Mouse (Mus musculus) heart, adult 2 months (tissue): Measurements from ENCODE around the gene Uap1. TPM values are rescaled to one million over a fixed set of nuclear protein-coding genes. Genes with fewer than 3 reads are reported as not detected.

ENCODE experiments used
- DNase-seq, 2 experiments: peaks; one replicate each; pipeline ENCODE4 v3.0.0; 2021
- H3K27ac ChIP-seq: fragments of 200-600 bp; 2 replicates; pipeline ENCODE4 v1.8.1; 2022
- H3K27me3 ChIP-seq: fragments of 200-500 bp; 2 replicates; pipeline ENCODE4 v1.6.1; 2012; ENCODE audit warnings: mild to moderate bottlenecking, low read length, inconsistent platforms, mixed read lengths; ENCODE audit not compliant: control insufficient read depth, insufficient read depth
- H3K36me3 ChIP-seq: fragments of 200-500 bp; 2 replicates; pipeline ENCODE4 v1.6.1; 2012; ENCODE audit warnings: low read length, inconsistent platforms; ENCODE audit not compliant: control insufficient read depth, insufficient read depth
- H3K4me1 ChIP-seq: fragments of 200-500 bp; 2 replicates; pipeline ENCODE4 v1.6.1; 2011; ENCODE audit warnings: low read length; ENCODE audit not compliant: control insufficient read depth, insufficient read depth
- H3K4me3 ChIP-seq: fragments of 200-600 bp; 2 replicates; pipeline ENCODE4 v1.8.1; 2022
- H3K79me2 ChIP-seq: fragments of 200-500 bp; replicated peaks from 2 replicates; pipeline ENCODE4 v1.6.1; 2012; ENCODE audit warnings: mild to moderate bottlenecking, inconsistent platforms, low read length, moderate library complexity, mixed read lengths; ENCODE audit not compliant: control insufficient read depth, insufficient read depth
- H3K9ac ChIP-seq: fragments of 200-500 bp; 2 replicates; pipeline ENCODE4 v1.6.1; 2012; ENCODE audit warnings: low read depth, mild to moderate bottlenecking, control low read depth, inconsistent platforms, low read length, mixed read lengths
- CTCF ChIP-seq: fragments of 200-600 bp; IDR thresholded peaks from 2 replicates; pipeline ENCODE4 v1.8.1; 2022; ENCODE audit warnings: antibody characterized with exemption, mild to moderate bottlenecking, moderate library complexity
- EP300 ChIP-seq: fragments of 200-500 bp; IDR thresholded peaks from 2 replicates; pipeline ENCODE4 v1.6.1; 2011; ENCODE audit warnings: low read depth, low read length, control low read depth; ENCODE audit not compliant: insufficient read depth
- POLR2A ChIP-seq: fragments of 200-500 bp; IDR thresholded peaks from 2 replicates; pipeline ENCODE4 v1.6.1; 2011; ENCODE audit warnings: mild to moderate bottlenecking, low read depth, low read length, control low read depth; ENCODE audit not compliant: insufficient read depth
- WGBS: fragments of 180-500 bp; shearing (Covaris S2); methylation state at CpG from one replicate; pipeline ENCODE4 v1.1.7; 2018; 5-methylcytosine and 5-hydroxymethylcytosine counted together
- intact Hi-C: fragments of 180-260 bp; cut with DNase I; formaldehyde crosslinking; loops from one replicate; pipeline ENCODE4 v1.15.1; 2025
- polyA plus RNA-seq: library from polyadenylated mRNA; depleted of rRNA; stranded (reverse); fragments of >200 nt; gene quantifications from 2 replicates; pipeline ENCODE4 v1.2.3, GENCODE M21; 2012
- total RNA-seq, 2 experiments: library from RNA; stranded (reverse); gene quantifications; 2 replicates each; pipeline ENCODE4 v1.2.3; 2021

Uap1 gene
- total and polyA plus RNA-seq, 3 experiments, result 21.6 to 55.2 (median 51.6) TPM

DNA sequence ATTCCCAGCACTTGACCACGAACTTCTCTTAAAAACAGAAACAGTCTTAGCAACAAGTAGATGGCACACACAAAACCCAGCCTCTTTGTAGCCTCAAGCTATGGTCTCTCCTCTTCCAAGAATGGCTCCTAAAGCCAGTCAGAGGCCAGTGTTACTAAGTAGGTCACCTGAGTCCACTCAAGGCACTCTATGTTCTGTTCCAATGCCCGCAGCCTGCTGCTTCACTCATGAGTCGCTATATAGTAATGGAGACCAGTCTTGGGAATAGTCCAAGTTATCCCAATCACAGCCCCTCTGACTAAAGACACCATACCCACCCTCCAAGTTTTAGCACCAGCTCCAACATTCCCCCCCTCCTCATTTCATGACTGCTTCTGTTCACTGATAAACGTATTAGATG lies 29.2 kb downstream of the Uap1 start:
- no peaks in the 10 kb centered on the region for H3K27me3 ChIP-seq
- H3K27ac ChIP-seq, result no peak overlapping the region
- 85% methylated on average over 4 of the region's 4 CpGs for WGBS
- TF ChIP-seq EP300, result no peak
- no peak for TF ChIP-seq POLR2A
- TF ChIP-seq CTCF, result no peak
- no peak overlapping the region for H3K4me3 ChIP-seq
- no peaks in the 10 kb centered on the region for H3K79me2 ChIP-seq
- H3K9ac ChIP-seq, result no peak overlapping the region
- intact Hi-C loops, result no loop called here
- H3K4me1 ChIP-seq, result no peaks in the 10 kb centered on the region
- DNase-seq, result no peak
- H3K36me3 ChIP-seq, result peaks cover 4% of the 10 kb centered on the region

DNA sequence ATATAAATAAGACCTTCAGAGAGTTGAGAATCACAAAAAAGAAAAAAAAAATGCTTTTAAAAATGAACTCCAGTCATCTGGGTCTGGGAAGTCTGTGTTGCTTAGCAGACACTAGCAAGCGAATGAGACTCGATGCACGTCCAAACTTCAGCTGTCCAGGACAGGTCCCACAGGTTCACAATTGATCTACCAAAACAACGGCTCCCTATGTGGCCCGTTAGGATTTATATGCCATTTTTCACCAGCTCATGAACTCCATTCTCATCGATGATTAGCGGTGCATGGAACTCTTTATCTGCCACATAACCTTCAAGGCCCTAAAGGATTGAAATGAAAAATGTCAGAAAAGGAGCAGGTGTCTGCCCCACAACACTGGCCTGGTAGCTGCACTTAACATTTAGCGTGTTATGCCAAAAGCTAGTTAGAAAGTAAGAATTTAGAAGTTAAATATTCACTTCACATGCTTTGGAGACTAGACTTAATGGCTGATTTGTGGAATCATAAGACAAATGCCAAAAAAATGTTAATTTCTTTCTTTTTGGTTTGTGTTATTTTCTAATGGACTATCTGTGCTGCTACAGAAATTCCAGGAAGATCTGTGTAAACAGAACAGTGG lies 32.4 kb downstream of the Uap1 start:
- peaks cover 4% of the 10 kb centered on the region for H3K36me3 ChIP-seq
- TF ChIP-seq CTCF (no peak), EP300 (no peak), POLR2A (no peak)
- H3K4me1 ChIP-seq, result no peaks in the 10 kb centered on the region
- no peak overlapping the region for H3K4me3 ChIP-seq
- H3K27ac ChIP-seq, result no peak overlapping the region
- H3K27me3 ChIP-seq, result no peaks in the 10 kb centered on the region
- no peak overlapping the region for H3K9ac ChIP-seq
- H3K79me2 ChIP-seq, result no peaks in the 10 kb centered on the region
- 94% methylated on average over 8 of the region's 8 CpGs for WGBS
- no peak for DNase-seq
- intact Hi-C loops, result no loop called here

DNA sequence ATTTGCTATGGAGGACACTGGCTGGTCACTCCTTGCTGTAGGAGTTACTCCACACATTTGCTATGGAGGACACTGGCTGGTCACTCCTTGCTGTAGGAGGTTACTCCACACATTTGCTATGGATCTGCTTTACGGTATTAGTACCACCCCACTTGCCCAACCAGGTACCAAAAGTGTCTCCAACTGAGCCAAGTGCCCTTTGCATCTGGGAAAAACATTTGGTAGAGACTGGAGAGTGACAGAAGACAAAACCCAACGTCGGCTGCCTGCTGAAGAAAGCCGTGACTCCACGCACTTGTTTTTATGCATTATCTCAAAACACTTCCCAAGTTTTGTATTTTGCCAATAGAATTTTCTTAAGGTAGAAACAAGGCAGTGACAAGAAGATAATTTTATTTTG lies 33.1 kb downstream of the Uap1 start:
- intact Hi-C loops, result no loop called here
- H3K4me3 ChIP-seq, result no peak overlapping the region
- H3K9ac ChIP-seq, result no peak overlapping the region
- no peaks in the 10 kb centered on the region; the same call in 1 of the 2 replicates for H3K4me1 ChIP-seq
- no peaks in the 10 kb centered on the region for H3K79me2 ChIP-seq
- 95% methylated on average over 5 of the region's 5 CpGs for WGBS
- H3K36me3 ChIP-seq, result peaks cover 4% of the 10 kb centered on the region
- H3K27me3 ChIP-seq, result no peaks in the 10 kb centered on the region
- DNase-seq, result no peak
- TF ChIP-seq CTCF (no peak), POLR2A (no peak), EP300 (no peak)
- H3K27ac ChIP-seq, result no peak overlapping the region

DNA sequence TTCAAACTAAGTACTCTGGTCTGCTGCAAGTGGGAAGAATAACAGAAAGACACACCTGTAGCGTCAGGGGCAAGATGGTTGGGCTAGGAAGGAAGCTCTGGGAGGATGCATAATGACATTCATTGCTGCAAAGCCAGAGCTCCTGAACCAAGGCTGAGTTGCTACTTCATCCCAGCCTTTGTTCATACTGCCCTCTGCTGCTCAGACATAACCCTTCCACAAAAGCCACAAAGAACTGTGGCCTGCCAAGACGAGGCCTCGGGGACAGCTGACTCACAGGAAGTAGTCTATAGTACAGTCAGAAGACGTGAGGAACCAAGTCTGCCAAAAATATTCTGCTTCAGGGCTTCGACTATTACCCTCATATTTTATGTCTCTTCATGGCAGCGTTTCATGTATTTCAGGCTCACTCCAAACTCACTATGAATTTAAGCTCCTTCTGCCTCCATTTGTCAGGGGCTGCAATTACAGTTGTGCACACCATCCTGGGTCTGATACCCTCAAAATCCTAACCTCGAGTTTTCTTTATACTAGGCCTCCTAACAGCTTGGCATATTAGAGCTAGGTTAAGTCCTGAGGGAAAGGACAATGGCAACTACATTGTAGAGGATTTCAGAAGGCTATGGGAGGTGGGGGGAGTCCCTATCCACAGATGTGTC lies 38.3 kb downstream of the Uap1 start:
- no peak overlapping the region for H3K4me3 ChIP-seq
- no peaks in the 10 kb centered on the region; the same call in 1 of the 2 replicates for H3K4me1 ChIP-seq
- H3K9ac ChIP-seq, result no peak overlapping the region
- intact Hi-C loops, result loop anchor here (2.0 to 10.0 kb wide), 4 partner anchors 169 to 602 kb away; partner anchors contain the start of genes Hsd17b7 and Nuf2
- WGBS, result 10% methylated on average over 7 of the region's 7 CpGs
- H3K79me2 ChIP-seq, result no peaks in the 10 kb centered on the region
- H3K27me3 ChIP-seq, result no peaks in the 10 kb centered on the region
- no peaks in the 10 kb centered on the region for H3K36me3 ChIP-seq
- peak; percentile 57 to 78 for DNase-seq
- TF ChIP-seq EP300, result peak; percentile 86; the same call in 1 of the 2 replicates
- TF ChIP-seq POLR2A, result no peak
- peak; percentile 88 for TF ChIP-seq CTCF
- no peak overlapping the region for H3K27ac ChIP-seq

DNA sequence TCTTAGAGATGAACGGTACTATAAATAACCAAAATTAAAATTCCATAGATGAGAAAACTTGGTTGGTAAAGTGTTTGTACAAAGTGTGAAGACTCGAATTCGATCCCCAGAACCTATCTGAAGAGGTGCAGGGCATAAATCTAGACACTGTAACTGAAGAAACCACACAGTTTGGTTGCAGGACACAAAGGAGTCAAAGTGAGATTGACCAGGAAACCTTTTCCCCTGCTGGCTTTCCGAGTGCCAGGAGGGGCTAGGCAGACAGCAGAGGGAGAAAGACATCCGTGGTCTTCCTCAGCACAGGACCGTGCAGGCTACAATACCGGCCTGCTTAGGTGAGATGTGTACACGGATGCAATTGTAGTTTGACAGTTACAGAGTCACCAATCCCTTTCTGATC lies 40.5 kb downstream of the Uap1 start:
- intact Hi-C loops, result loop anchor here (10.0 kb wide), 1 partner anchor 599 kb away; the partner anchor contains the start of gene Nuf2
- Histone ChIP-seq H3K27ac (no peak overlapping the region), H3K27me3 (no peaks in the 10 kb centered on the region), H3K4me1 (no peaks in the 10 kb centered on the region; the same call in 1 of the 2 replicates), H3K4me3 (no peak overlapping the region), H3K36me3 (no peaks in the 10 kb centered on the region), H3K79me2 (no peaks in the 10 kb centered on the region), H3K9ac (no peak overlapping the region)
- TF ChIP-seq POLR2A, result no peak
- TF ChIP-seq CTCF, result no peak
- TF ChIP-seq EP300, result no peak
- 84% methylated on average over 8 of the region's 8 CpGs for WGBS
- DNase-seq, result no peak

DNA sequence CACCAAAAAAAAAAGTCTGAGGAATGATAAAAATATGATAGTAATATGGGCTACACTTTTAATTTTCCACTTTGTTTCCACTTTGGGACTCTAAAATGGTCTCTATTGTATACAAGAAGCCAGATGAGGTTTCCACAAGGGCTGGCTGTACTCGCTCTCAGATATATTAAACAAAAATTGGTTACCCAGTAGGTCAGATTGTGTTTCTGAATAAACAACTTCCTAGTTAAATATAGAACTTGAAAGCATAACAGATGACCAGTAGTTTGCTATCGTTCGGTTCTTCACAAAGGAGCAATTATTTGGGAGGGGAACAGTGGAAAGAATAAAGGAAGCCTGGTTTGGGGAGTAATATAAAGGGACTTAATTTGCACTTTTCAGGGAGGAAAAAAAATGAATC lies 43.8 kb downstream of the Uap1 start:
- Histone ChIP-seq H3K9ac (no peak overlapping the region), H3K27ac (no peak overlapping the region), H3K36me3 (no peaks in the 10 kb centered on the region), H3K4me1 (no peaks in the 10 kb centered on the region), H3K27me3 (no peaks in the 10 kb centered on the region), H3K4me3 (no peak overlapping the region), H3K79me2 (no peaks in the 10 kb centered on the region)
- TF ChIP-seq EP300 (no peak), POLR2A (no peak), CTCF (no peak)
- no peak for DNase-seq
- intact Hi-C loops, result loop anchor here (10.0 kb wide), 1 partner anchor 596 kb away; the partner anchor contains the start of gene Nuf2
- 77% methylated on average over 3 of the region's 3 CpGs for whole genome bisulfite sequencing
